Mouse (Mus musculus) stomach, embryonic 14.5 days (tissue): ENCODE results near the gene Tnfsf13. TPM values are rescaled to one million over a fixed set of nuclear protein-coding genes. Genes with fewer than 3 reads are reported as not detected.
"Not testable (repeated sequence)": the region's sequence is repeated elsewhere in the genome, so short reads cannot be mapped to it uniquely, and the experiment has no call there.

ENCODE experiments used
- ATAC-seq: fragments of 200-750 bp; cut with Nextera tagmentation; 2 replicates; pipeline ENCODE4 v1.8.0; 2017; ENCODE audit warnings: low read depth, moderate TSS enrichment; ENCODE audit not compliant: insufficient number of reproducible peaks, insufficient read depth, low FRiP score
- H3K27ac ChIP-seq: fragments of 300-500 bp; sonication (generic); 2 replicates; pipeline ENCODE4 v1.5.1; 2014; ENCODE audit warnings: mild to moderate bottlenecking, low read length, moderate library complexity, mixed read lengths
- H3K27me3 ChIP-seq: fragments of 300-500 bp; sonication (generic); 2 replicates; pipeline ENCODE4 v1.6.1; 2014; ENCODE audit warnings: low read length, control low read depth, mixed read lengths; ENCODE audit not compliant: control insufficient read depth, insufficient read depth
- H3K36me3 ChIP-seq: fragments of 300-500 bp; sonication (generic); 2 replicates; pipeline ENCODE4 v1.6.1; 2014; ENCODE audit warnings: mild to moderate bottlenecking, control low read depth, low read length, moderate library complexity, mixed read lengths; ENCODE audit not compliant: control insufficient read depth, insufficient read depth
- H3K4me1 ChIP-seq: fragments of 300-500 bp; sonication (generic); 2 replicates; pipeline ENCODE4 v1.6.1; 2014; ENCODE audit warnings: low read length, control low read depth, mixed read lengths; ENCODE audit not compliant: control insufficient read depth, insufficient read depth
- H3K4me2 ChIP-seq: fragments of 300-500 bp; sonication (generic); replicated peaks from 2 replicates; pipeline ENCODE4 v1.6.1; 2014; ENCODE audit warnings: low read depth, low read length, control low read depth
- H3K4me3 ChIP-seq: fragments of 300-500 bp; sonication (generic); 2 replicates; pipeline ENCODE4 v1.5.1; 2014; ENCODE audit warnings: low read depth, low read length, control low read depth
- H3K9ac ChIP-seq: fragments of 300-500 bp; sonication (generic); replicated peaks from 2 replicates; pipeline ENCODE4 v1.6.1; 2014; ENCODE audit warnings: low read depth, mild to moderate bottlenecking, control low read depth, low read length, moderate library complexity, mixed read lengths
- H3K9me3 ChIP-seq: fragments of 300-500 bp; sonication (generic); 2 replicates; pipeline ENCODE4 v1.6.1; 2016; ENCODE audit warnings: low read depth, low read length, control low read depth; ENCODE audit not compliant: control insufficient read depth
- WGBS: fragments of 180-500 bp; shearing (Covaris S2); extraction: QIAGEN DNeasy Blood & Tissue Kit; methylation state at CpG from one replicate; pipeline ENCODE4 v1.1.7; 2014; 5-methylcytosine and 5-hydroxymethylcytosine counted together
- polyA plus RNA-seq: library from polyadenylated mRNA; unstranded; fragments of >200 nt; fragmentation: Nextera tagmentation; extraction: Ambion mirVana; gene quantifications from 2 replicates; pipeline ENCODE4 v1.2.1, GENCODE M21; 2014

Tnfsf13 gene
- polyA plus RNA-seq = 0.67 TPM in 1 of 2 replicates, not detected in the other

- H3K9ac ChIP-seq = no peak within 1 kb of the TSS; the same call in 1 of the 2 replicates
- ATAC-seq = no peak
- H3K4me2 ChIP-seq = no peak within 1 kb of the TSS; the same call in 1 of the 2 replicates
- 66% methylated on average over 10 of the region's 10 CpGs for WGBS
- peaks cover 16% of the 10 kb centered on the region for H3K4me1 ChIP-seq
- H3K27me3 ChIP-seq = no peaks in the 10 kb centered on the region
- no peaks in the 10 kb centered on the region for H3K9me3 ChIP-seq
- no peak within 1 kb of the TSS for H3K4me3 ChIP-seq
- H3K27ac ChIP-seq = peak within 1 kb of the TSS; percentile 68; the same call in 1 of the 2 replicates
- H3K36me3 ChIP-seq = no peaks in the 10 kb centered on the region
Measured at GRCm38 (mm10) chr11:69685526-69686148, at the start of gene Tnfsf13. Gene Tnfsf13, minus strand, starts transcription at chr11:69685784.

- 84% methylated on average over 2 of the region's 3 CpGs for WGBS
- H3K27me3 ChIP-seq, H3K9ac ChIP-seq, ATAC-seq, H3K9me3 ChIP-seq, H3K27ac ChIP-seq, H3K4me3 ChIP-seq, H3K4me2 ChIP-seq, H3K4me1 ChIP-seq: not testable (repeated sequence)
- peaks cover 28% of the 10 kb centered on the region for H3K36me3 ChIP-seq
Measured at GRCm38 (mm10) chr11:69731408-69731807, 45.8 kb upstream of the Tnfsf13 start.

DNA sequence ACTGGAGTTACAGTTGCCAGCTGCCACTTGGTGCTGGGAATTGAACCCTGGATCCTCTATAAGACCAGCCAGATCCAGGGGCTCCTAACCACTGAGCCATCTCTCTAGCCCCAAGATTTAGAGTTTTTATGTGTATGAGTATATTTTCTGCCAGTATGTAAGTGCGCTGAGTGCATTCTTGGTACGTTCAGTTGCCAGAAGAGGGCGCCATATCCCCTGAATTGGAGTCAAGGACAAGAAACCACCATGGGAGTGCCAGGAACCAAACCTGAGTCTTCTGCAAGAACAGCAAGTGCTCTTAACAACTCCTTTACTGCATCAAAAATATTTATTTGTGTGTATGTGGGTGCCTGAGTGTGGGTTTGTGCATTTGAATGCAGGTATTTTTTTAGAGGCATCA lies 43.5 kb upstream of the Tnfsf13 start:
- Histone ChIP-seq H3K9ac (no peak overlapping the region), H3K27ac (no peak overlapping the region), H3K9me3 (no peaks in the 10 kb centered on the region), H3K27me3 (no peaks in the 10 kb centered on the region), H3K4me2 (no peak overlapping the region), H3K36me3 (peaks cover 4% of the 10 kb centered on the region), H3K4me3 (no peak overlapping the region), H3K4me1 (no peaks in the 10 kb centered on the region)
- ATAC-seq = no peak
- 27% methylated on average over 3 of the region's 3 CpGs for WGBS

DNA sequence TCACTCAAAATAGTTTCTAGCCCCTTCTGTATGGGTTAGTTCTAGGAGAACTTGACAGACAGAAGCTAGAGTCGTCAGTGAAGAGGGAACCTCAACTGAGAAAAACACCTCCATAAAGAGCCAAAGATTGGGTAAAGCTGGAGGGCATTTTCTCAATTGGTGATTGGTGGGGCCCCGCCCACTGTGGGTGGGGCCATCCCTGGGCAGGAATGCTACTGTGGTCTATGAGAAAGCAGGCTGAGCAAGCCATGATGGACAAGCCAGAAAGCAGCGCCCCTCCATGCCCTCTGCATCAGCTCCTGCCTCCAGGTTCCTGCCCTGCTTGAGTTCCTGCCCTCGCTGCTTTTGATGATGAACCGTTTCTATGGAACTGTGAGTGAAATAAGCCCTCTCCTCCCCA lies 40.4 kb upstream of the Tnfsf13 start:
- no peaks in the 10 kb centered on the region for H3K4me1 ChIP-seq
- H3K27me3 ChIP-seq = no peaks in the 10 kb centered on the region
- H3K27ac ChIP-seq = no peak overlapping the region
- ATAC-seq = no peak
- H3K4me2 ChIP-seq = no peak overlapping the region
- H3K4me3 ChIP-seq = no peak overlapping the region
- H3K9ac ChIP-seq = no peak overlapping the region
- no peaks in the 10 kb centered on the region for H3K36me3 ChIP-seq
- 30% methylated on average over 5 of the region's 5 CpGs for WGBS
- H3K9me3 ChIP-seq = no peaks in the 10 kb centered on the region

GRCm38 (mm10) chr11:69723074-69723473 lies 37.5 kb upstream of the Tnfsf13 start:
- no peaks in the 10 kb centered on the region for H3K9me3 ChIP-seq
- H3K36me3 ChIP-seq = no peaks in the 10 kb centered on the region
- no peak overlapping the region for H3K4me3 ChIP-seq
- no peak for ATAC-seq
- no peaks in the 10 kb centered on the region for H3K4me1 ChIP-seq
- WGBS = 39% methylated on average over 2 of the region's 2 CpGs
- H3K27ac ChIP-seq = no peak overlapping the region
- H3K4me2 ChIP-seq = no peak overlapping the region
- no peaks in the 10 kb centered on the region for H3K27me3 ChIP-seq
- no peak overlapping the region for H3K9ac ChIP-seq

- no peaks in the 10 kb centered on the region for H3K4me1 ChIP-seq
- WGBS = 58% methylated on average over 6 of the region's 6 CpGs
- no peak overlapping the region for H3K4me2 ChIP-seq
- H3K36me3 ChIP-seq = no peaks in the 10 kb centered on the region
- H3K27me3 ChIP-seq = no peaks in the 10 kb centered on the region
- H3K9me3 ChIP-seq = no peaks in the 10 kb centered on the region
- no peak overlapping the region for H3K9ac ChIP-seq
- no peak overlapping the region for H3K4me3 ChIP-seq
- peak; percentile 28; the same call in 1 of the 2 replicates for ATAC-seq
- 0 out of 2 replicates have a peak overlapping the region, but pooled peaks have one; percentile 33 for H3K27ac ChIP-seq
Measured at GRCm38 (mm10) chr11:69720852-69721251, 35.3 kb upstream of the Tnfsf13 start.

- WGBS = 71% methylated on average over 6 of the region's 6 CpGs
- no peaks in the 10 kb centered on the region for H3K9me3 ChIP-seq
- no peak for ATAC-seq
- H3K4me1 ChIP-seq = no peaks in the 10 kb centered on the region
- no peak overlapping the region for H3K9ac ChIP-seq
- H3K27me3 ChIP-seq = no peaks in the 10 kb centered on the region
- H3K36me3 ChIP-seq = no peaks in the 10 kb centered on the region
- H3K4me2 ChIP-seq = no peak overlapping the region
- no peak overlapping the region for H3K4me3 ChIP-seq
- H3K27ac ChIP-seq = no peak overlapping the region
Measured at GRCm38 (mm10) chr11:69719423-69719822, 33.8 kb upstream of the Tnfsf13 start.

DNA sequence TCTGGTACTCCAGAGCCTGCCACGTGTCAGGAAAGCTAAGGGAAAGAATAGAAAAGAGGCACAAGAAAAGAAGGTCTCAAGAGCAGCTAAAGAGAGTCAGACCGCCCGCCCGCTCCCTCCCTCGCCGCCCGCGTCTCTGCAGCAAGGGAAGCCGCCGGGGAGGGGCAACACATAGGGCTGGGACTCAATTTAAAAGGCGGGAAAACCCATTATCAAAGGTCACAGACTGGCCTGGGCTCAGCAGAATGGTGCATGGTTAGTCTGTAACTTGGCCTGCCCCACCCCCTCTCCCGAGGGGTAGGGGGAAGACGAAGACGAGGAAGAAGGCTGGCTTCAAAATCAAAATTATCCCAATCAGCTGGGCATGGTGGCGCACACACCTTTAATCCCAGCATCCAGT lies 33.1 kb upstream of the Tnfsf13 start:
- Histone ChIP-seq H3K9ac (no peak overlapping the region), H3K4me3 (no peak overlapping the region), H3K36me3 (no peaks in the 10 kb centered on the region), H3K27me3 (no peaks in the 10 kb centered on the region), H3K27ac (no peak overlapping the region), H3K4me2 (peak overlapping the region; percentile 22; the same call in 1 of the 2 replicates), H3K9me3 (no peaks in the 10 kb centered on the region), H3K4me1 (no peaks in the 10 kb centered on the region)
- 0 out of 2 replicates have a peak, but pooled peaks have one; percentile 39 for ATAC-seq
- WGBS = 27% methylated on average over 15 of the region's 15 CpGs

- Histone ChIP-seq H3K9me3 (no peaks in the 10 kb centered on the region), H3K9ac (no peak overlapping the region), H3K36me3 (no peaks in the 10 kb centered on the region), H3K4me1 (no peaks in the 10 kb centered on the region), H3K27ac (no peak overlapping the region), H3K27me3 (no peaks in the 10 kb centered on the region), H3K4me2 (no peak overlapping the region), H3K4me3 (no peak overlapping the region)
- 68% methylated on average over 4 of the region's 4 CpGs for WGBS
- no peak for ATAC-seq
Measured at GRCm38 (mm10) chr11:69716953-69717352, 31.4 kb upstream of the Tnfsf13 start.
